Mouse (Mus musculus) liver, adult 2 months (tissue): ENCODE measurements around the gene Spon1. TPM values are rescaled to one million over a fixed set of nuclear protein-coding genes. Genes with fewer than 3 reads are reported as not detected.

Source experiments
- DNase-seq: peaks from one replicate; pipeline ENCODE4 v3.0.0-alpha.2; 2011; ENCODE audit warnings: low read depth, low spot score; ENCODE audit errors: extremely low read depth
- H3K27ac ChIP-seq: fragments of 200-500 bp; replicated peaks from 2 replicates; pipeline ENCODE4 v1.5.1; 2012; ENCODE audit warnings: low read depth, mild to moderate bottlenecking, control low read depth, inconsistent platforms, low read length; ENCODE audit not compliant: insufficient read depth
- H3K27me3 ChIP-seq: fragments of 200-500 bp; 2 replicates; pipeline ENCODE4 v1.6.1; 2012; ENCODE audit warnings: mild to moderate bottlenecking, moderate library complexity, low read length, inconsistent platforms; ENCODE audit not compliant: control insufficient read depth, insufficient read depth
- H3K36me3 ChIP-seq: fragments of 200-500 bp; 2 replicates; pipeline ENCODE4 v1.6.1; 2012; ENCODE audit warnings: low read length, inconsistent platforms; ENCODE audit not compliant: control insufficient read depth, insufficient read depth
- H3K4me1 ChIP-seq: fragments of 200-500 bp; 2 replicates; pipeline ENCODE4 v1.6.1; 2011; ENCODE audit warnings: low read length; ENCODE audit not compliant: control insufficient read depth, insufficient read depth
- H3K4me3 ChIP-seq: fragments of 200-500 bp; 2 replicates; pipeline ENCODE4 v1.5.1; 2011; ENCODE audit warnings: low read depth, mild to moderate bottlenecking, control low read depth, low read length, moderate library complexity; ENCODE audit not compliant: insufficient read depth
- H3K79me2 ChIP-seq: fragments of 200-500 bp; 2 replicates; pipeline ENCODE4 v1.6.1; 2012; ENCODE audit warnings: inconsistent platforms, mild to moderate bottlenecking, low read length, moderate library complexity; ENCODE audit not compliant: control insufficient read depth, insufficient read depth
- H3K9ac ChIP-seq: fragments of 200-500 bp; 2 replicates; pipeline ENCODE4 v1.6.1; 2012; ENCODE audit warnings: low read depth, mild to moderate bottlenecking, control low read depth, inconsistent platforms, low read length
- CTCF ChIP-seq: fragments of 200-500 bp; IDR thresholded peaks from 2 replicates; pipeline ENCODE4 v1.5.1; 2011; ENCODE audit warnings: low read depth, low read length, control low read depth
- POLR2A ChIP-seq: fragments of 200-500 bp; IDR thresholded peaks from 2 replicates; pipeline ENCODE4 v1.6.1; 2011; ENCODE audit warnings: low read length, control low read depth; ENCODE audit not compliant: insufficient read depth; ENCODE audit errors: extremely low read depth
- WGBS: fragments of 180-500 bp; shearing (Covaris S2); methylation state at CpG from one replicate; pipeline ENCODE4 v1.1.7; 2018; 5-methylcytosine and 5-hydroxymethylcytosine counted together
- polyA plus RNA-seq: library from polyadenylated mRNA; depleted of rRNA; stranded (reverse); fragments of >200 nt; gene quantifications from 2 replicates; pipeline ENCODE4 v1.2.3, GENCODE M21; 2012
- total RNA-seq: library from RNA; depleted of rRNA; stranded (reverse); fragments of >200 nt; gene quantifications from 2 replicates; pipeline ENCODE4 v1.2.3, GENCODE M21; 2014

The Spon1 gene
- total and polyA plus RNA-seq, 2 experiments = 0.22 to 0.28 TPM

- H3K27ac ChIP-seq = no peak overlapping the region
- no peaks in the 10 kb centered on the region for H3K27me3 ChIP-seq
- H3K9ac ChIP-seq = no peak overlapping the region
- no peaks in the 10 kb centered on the region for H3K79me2 ChIP-seq
- no peaks in the 10 kb centered on the region for H3K36me3 ChIP-seq
- 67% methylated on average over 10 of the region's 10 CpGs for WGBS
- no peaks in the 10 kb centered on the region for H3K4me1 ChIP-seq
- TF ChIP-seq POLR2A (no peak), CTCF (no peak)
- no peak for DNase-seq
- no peak overlapping the region for H3K4me3 ChIP-seq
Measured at GRCm38 (mm10) chr7:113901941-113902515, 136.2 kb downstream of the Spon1 start.

DNA sequence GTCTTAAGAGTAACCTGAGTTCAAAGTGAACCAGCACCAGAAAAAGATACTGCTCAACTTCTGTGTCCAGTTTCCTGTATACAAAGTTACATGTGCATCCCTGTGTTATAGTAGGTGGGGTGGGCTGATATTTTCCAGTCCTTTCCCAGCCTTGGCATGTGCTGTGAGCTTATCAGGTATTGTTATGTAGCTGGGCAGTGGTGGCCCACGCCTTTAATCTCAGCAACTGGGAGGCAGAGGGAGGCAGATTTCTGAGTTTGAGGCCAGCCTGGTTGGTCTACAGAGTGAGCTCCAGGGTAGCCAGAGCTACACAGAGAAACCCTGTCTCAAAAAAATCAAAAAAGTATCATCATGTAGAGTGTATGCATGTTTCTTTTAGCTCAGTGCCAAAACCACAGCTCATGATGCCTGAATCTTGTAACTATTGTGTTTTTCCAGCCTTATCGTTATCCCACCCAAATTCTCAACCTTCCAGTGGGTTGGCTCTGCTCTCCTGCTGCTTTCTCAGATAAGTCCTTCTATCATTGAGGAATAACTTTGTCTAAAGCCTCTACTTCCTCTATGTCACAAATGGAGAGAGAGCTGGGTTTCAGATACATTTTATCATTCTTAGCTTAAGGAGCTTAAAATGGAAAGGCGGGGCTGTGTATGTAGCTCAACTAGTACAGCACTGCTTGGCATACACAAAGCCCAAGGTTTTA lies 137.5 kb downstream of the Spon1 start:
- H3K9ac ChIP-seq = no peak overlapping the region
- H3K36me3 ChIP-seq = no peaks in the 10 kb centered on the region
- WGBS = 86% methylated on average over 3 of the region's 3 CpGs
- no peaks in the 10 kb centered on the region for H3K4me1 ChIP-seq
- no peaks in the 10 kb centered on the region for H3K27me3 ChIP-seq
- H3K4me3 ChIP-seq = no peak overlapping the region
- H3K79me2 ChIP-seq = no peaks in the 10 kb centered on the region
- TF ChIP-seq POLR2A = no peak
- no peak for TF ChIP-seq CTCF
- no peak overlapping the region for H3K27ac ChIP-seq
- DNase-seq = no peak

- DNase-seq = no peak
- H3K79me2 ChIP-seq = no peaks in the 10 kb centered on the region
- TF ChIP-seq POLR2A (no peak), CTCF (no peak)
- H3K27ac ChIP-seq = no peak overlapping the region
- no peaks in the 10 kb centered on the region for H3K4me1 ChIP-seq
- 95% methylated on average over 5 of the region's 5 CpGs for WGBS
- H3K27me3 ChIP-seq = no peaks in the 10 kb centered on the region
- H3K4me3 ChIP-seq = no peak overlapping the region
- H3K36me3 ChIP-seq = no peaks in the 10 kb centered on the region
- H3K9ac ChIP-seq = no peak overlapping the region
Measured at GRCm38 (mm10) chr7:113903939-113904338, 138.1 kb downstream of the Spon1 start.

GRCm38 (mm10) chr7:113904348-113904895 lies 138.6 kb downstream of the Spon1 start:
- no peak for DNase-seq
- Histone ChIP-seq H3K9ac (no peak overlapping the region), H3K4me1 (no peaks in the 10 kb centered on the region), H3K79me2 (no peaks in the 10 kb centered on the region), H3K4me3 (no peak overlapping the region), H3K36me3 (no peaks in the 10 kb centered on the region), H3K27me3 (no peaks in the 10 kb centered on the region), H3K27ac (no peak overlapping the region)
- TF ChIP-seq CTCF (no peak), POLR2A (no peak)
- 96% methylated on average over 7 of the region's 7 CpGs for WGBS

- H3K4me3 ChIP-seq = no peak overlapping the region
- TF ChIP-seq CTCF (no peak), POLR2A (no peak)
- H3K79me2 ChIP-seq = no peaks in the 10 kb centered on the region
- H3K27ac ChIP-seq = no peak overlapping the region
- no peaks in the 10 kb centered on the region for H3K27me3 ChIP-seq
- H3K9ac ChIP-seq = no peak overlapping the region
- DNase-seq = peak; percentile 64
- H3K4me1 ChIP-seq = peaks cover 6% of the 10 kb centered on the region; the same call in 1 of the 2 replicates
- H3K36me3 ChIP-seq = no peaks in the 10 kb centered on the region
- WGBS = 30% methylated on average over 12 of the region's 12 CpGs
Measured at GRCm38 (mm10) chr7:113909161-113909825, 143.5 kb downstream of the Spon1 start.

- H3K79me2 ChIP-seq = no peaks in the 10 kb centered on the region
- TF ChIP-seq POLR2A (no peak), CTCF (no peak)
- no peak overlapping the region for H3K27ac ChIP-seq
- H3K36me3 ChIP-seq = no peaks in the 10 kb centered on the region
- peaks cover 6% of the 10 kb centered on the region; the same call in 1 of the 2 replicates for H3K4me1 ChIP-seq
- DNase-seq = no peak
- H3K9ac ChIP-seq = no peak overlapping the region
- WGBS = 52% methylated on average over 7 of the region's 7 CpGs
- no peak overlapping the region for H3K4me3 ChIP-seq
- no peaks in the 10 kb centered on the region for H3K27me3 ChIP-seq
Measured at GRCm38 (mm10) chr7:113910856-113911255, 145.1 kb downstream of the Spon1 start.
